Mouse (Mus musculus): Measurements from ENCODE around the gene Cdc42se1. TPM values are rescaled to one million over a fixed set of nuclear protein-coding genes. Genes with fewer than 3 reads are reported as not detected.
A peak's percentile ranks its signal among the peaks of the same experiment; 100 is the strongest.

Cdc42se1 gene
- polyA plus RNA-seq, 1 experiment from 2014 or later: 92.6 TPM

DNA sequence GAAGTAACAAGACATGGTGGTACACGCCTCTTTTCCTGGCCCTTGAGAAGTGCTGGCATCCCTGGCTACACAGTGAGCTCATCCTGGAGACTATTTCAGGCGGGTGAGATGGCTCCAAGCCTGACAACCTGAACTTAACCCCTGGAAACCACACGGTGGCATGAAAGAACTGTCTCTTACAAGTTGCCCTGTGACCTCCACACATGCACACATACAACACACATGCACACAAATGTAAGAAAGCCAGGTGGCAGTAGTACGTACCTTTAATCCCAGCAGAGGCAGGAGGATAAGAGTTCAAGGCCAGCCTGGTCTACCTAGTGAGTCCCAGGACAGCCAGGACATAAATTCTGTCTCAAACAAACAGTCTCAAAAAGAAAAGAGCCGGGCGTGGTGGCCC is 10.5 kb downstream of the Cdc42se1 start:
- Histone ChIP-seq H3K27me3 (replicated peaks; ENCODE audit: control insufficient read depth, insufficient read depth, low read length) (no peaks in the 10 kb centered on the region), H3K27ac (ENCODE audit: low read depth) (no peak overlapping the region), H3K4me2 (ENCODE audit: low read length) (no peak overlapping the region), H3K4me3 (ENCODE audit: low read depth, low read length) (no peak overlapping the region), H3K9me3 (ENCODE audit: control insufficient read depth, low read length) (no peaks in the 10 kb centered on the region), H3K36me3 (ENCODE audit: control insufficient read depth, insufficient read depth, low read length) (peaks cover 35% of the 10 kb centered on the region), H3K4me1 (replicated peaks; ENCODE audit: control insufficient read depth, insufficient read depth, low read length) (no peaks in the 10 kb centered on the region), H3K9ac (ENCODE audit: low read length) (no peak overlapping the region)
- 85% methylated on average over 6 of the region's 6 CpGs for WGBS
- no peak for ATAC-seq (replicated peaks; ENCODE audit: low FRiP score, low TSS enrichment, low read depth)
- DNase-seq (ENCODE audit: low spot score): no peak

DNA sequence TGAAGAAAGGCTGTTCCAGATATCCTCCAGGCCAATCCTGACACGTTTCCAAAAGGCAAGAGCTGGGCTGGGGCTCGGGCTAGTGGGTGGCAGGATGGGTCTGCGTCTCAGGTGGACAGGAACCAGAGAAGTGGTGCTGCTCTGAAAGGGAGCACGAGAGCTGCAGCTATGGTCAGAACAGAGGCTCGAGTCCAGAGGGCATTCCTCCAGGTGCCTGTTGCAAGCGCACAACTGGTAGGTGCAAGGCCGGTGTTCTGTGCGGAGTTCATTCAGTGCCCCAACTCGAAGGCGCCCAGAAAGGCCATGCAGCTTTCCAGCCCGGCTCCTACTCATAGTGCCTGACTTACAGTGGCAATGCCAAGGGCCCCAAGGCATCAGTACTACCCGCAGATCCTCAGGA is 11.4 kb downstream of the Cdc42se1 start:
- H3K27me3 ChIP-seq (replicated peaks; ENCODE audit: control insufficient read depth, insufficient read depth, low read length): no peaks in the 10 kb centered on the region
- ATAC-seq (replicated peaks; ENCODE audit: low FRiP score, low TSS enrichment, low read depth): no peak
- 84% methylated on average over 12 of the region's 12 CpGs for WGBS
- peaks cover 25% of the 10 kb centered on the region for H3K36me3 ChIP-seq (ENCODE audit: control insufficient read depth, insufficient read depth, low read length)
- no peaks in the 10 kb centered on the region for H3K4me1 ChIP-seq (replicated peaks; ENCODE audit: control insufficient read depth, insufficient read depth, low read length)
- no peak overlapping the region for H3K27ac ChIP-seq (ENCODE audit: low read depth)
- H3K4me2 ChIP-seq (ENCODE audit: low read length): no peak overlapping the region
- no peak overlapping the region for H3K9ac ChIP-seq (ENCODE audit: low read length)
- H3K9me3 ChIP-seq (ENCODE audit: control insufficient read depth, low read length): no peaks in the 10 kb centered on the region
- no peak for DNase-seq (ENCODE audit: low spot score)
- no peak overlapping the region for H3K4me3 ChIP-seq (ENCODE audit: low read depth, low read length)

DNA sequence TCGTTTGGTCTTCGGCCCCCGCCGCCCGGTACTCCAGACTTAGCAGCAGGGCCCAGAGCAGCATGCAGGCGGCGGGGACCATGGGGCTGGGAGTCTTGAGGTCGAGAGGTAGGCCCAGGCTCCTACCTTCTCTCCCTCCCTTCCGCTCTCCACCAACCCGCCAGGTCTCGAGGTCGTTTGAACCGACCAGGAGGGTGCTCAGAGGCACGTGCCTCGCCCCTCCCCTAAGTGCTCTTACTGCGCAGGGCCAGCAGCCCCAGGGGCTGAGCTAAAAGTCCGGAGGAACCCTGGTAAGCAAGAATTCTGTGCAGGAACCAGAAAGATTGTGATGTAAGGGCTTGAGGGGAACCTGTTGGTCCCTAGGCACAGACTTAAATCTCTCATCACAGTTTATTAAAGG is 12.4 kb downstream of the Cdc42se1 start:
- peaks cover 16% of the 10 kb centered on the region for H3K36me3 ChIP-seq (ENCODE audit: control insufficient read depth, insufficient read depth, low read length)
- peak overlapping the region; percentile 12; the same call in 1 of the 2 replicates for H3K4me2 ChIP-seq (ENCODE audit: low read length)
- H3K4me3 ChIP-seq (ENCODE audit: low read depth, low read length): no peak overlapping the region
- H3K9me3 ChIP-seq (ENCODE audit: control insufficient read depth, low read length): no peaks in the 10 kb centered on the region
- H3K27me3 ChIP-seq (replicated peaks; ENCODE audit: control insufficient read depth, insufficient read depth, low read length): no peaks in the 10 kb centered on the region
- no peaks in the 10 kb centered on the region for H3K4me1 ChIP-seq (replicated peaks; ENCODE audit: control insufficient read depth, insufficient read depth, low read length)
- ATAC-seq (replicated peaks; ENCODE audit: low FRiP score, low TSS enrichment, low read depth) (no peak; the same call in 1 of the 2 replicates), DNase-seq (ENCODE audit: low spot score) (no peak)
- 0 out of 2 replicates have a peak overlapping the region, but pooled peaks have one; percentile 8 for H3K9ac ChIP-seq (ENCODE audit: low read length)
- no peak overlapping the region for H3K27ac ChIP-seq (ENCODE audit: low read depth)
- 34% methylated on average over 17 of the region's 17 CpGs for WGBS

DNA sequence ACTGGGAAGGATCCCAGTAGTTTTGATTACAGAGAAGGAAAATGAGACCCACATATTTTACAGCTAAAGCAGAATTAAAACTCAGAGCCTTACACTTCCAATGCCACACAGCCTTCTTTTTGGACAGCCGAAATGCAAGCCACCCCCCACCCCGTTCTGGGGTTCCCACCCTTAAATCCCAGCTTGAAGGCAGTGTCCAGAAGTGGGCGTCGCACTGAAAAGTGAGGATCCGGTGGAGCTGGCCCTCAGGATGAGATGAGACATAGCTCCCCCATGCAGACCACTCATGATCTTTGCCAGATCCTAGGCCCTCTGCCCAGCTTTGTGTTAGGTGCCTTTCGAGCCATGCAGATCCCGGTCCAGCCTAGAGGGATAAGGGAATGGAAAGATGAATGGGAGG is 13.0 kb downstream of the Cdc42se1 start, which contains the start of gene Gm128:
Gm128 (minus strand) TSS at position 101 of the 400 bp plus-strand sequence.
- Histone ChIP-seq H3K27me3 (replicated peaks; ENCODE audit: control insufficient read depth, insufficient read depth, low read length) (no peaks in the 10 kb centered on the region), H3K4me2 (ENCODE audit: low read length) (peak within 1 kb of the TSS; percentile 12; the same call in 1 of the 2 replicates), H3K36me3 (ENCODE audit: control insufficient read depth, insufficient read depth, low read length) (peaks cover 10% of the 10 kb centered on the region), H3K4me1 (replicated peaks; ENCODE audit: control insufficient read depth, insufficient read depth, low read length) (no peaks in the 10 kb centered on the region), H3K4me3 (ENCODE audit: low read depth, low read length) (no peak within 1 kb of the TSS), H3K27ac (ENCODE audit: low read depth) (no peak within 1 kb of the TSS), H3K9me3 (ENCODE audit: control insufficient read depth, low read length) (no peaks in the 10 kb centered on the region), H3K9ac (ENCODE audit: low read length) (0 out of 2 replicates have a peak within 1 kb of the TSS, but pooled peaks have one; percentile 8)
- ATAC-seq (replicated peaks; ENCODE audit: low FRiP score, low TSS enrichment, low read depth) (no peak), DNase-seq (ENCODE audit: low spot score) (no peak)
- 66% methylated on average over 7 of the region's 7 CpGs for WGBS

DNA sequence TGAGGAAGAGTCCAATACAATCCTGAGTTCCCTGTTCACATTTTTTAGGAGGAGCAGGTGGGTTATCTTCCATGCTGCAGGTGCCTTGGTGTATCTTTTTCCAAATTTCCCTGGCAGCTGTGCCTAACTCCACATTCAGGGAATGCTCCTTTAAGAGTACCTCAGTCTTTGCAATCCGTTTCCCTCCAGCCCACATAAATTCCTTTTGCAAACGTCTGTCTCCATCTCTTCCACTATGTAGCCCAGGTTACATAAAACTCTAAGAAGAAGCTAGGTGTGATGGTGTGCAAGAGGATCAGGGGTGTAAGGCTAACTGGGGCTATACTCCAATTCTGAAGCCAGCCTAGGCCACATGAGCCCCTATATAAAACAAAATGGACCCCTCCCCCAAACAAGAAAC is 14.6 kb downstream of the Cdc42se1 start:
- H3K27ac ChIP-seq (ENCODE audit: low read depth): no peak overlapping the region
- 71% methylated on average over 2 of the region's 2 CpGs for WGBS

DNA sequence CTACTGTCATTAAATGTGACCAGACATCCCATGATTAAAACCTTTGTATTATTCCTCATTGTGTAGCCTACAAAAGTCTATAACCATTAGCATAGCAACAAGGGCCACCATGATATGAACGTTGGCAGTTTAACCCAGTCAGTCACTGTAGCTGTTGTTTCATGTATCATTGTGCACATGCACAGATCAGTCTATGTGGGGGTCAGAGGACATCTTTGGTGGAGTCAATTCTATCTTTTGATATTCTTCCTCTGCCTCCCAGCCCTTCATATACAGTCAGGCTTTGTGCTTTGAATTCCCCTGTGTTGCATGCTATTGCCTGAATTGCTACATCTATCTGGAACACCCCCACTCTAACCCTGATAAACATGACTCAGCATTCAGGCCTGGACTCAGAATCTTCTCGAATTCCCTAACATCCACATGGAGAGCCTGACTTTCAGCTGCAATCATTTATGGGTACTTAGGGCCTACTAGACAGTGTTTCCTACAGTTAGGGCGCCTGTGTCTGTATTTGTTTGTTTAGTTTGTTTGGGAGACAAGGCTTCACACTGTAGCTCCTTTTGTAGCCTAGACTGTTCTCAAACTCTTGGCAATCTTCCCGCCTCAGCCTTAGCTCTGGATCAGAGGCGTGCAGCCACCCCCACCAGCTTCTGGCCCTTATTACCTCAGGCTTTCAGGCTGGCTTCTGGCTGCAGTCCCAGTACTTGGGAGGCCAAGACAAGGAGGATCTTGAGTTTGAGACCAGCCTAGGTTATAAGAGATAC is 18.1 kb downstream of the Cdc42se1 start:
- H3K27ac ChIP-seq (ENCODE audit: low read depth): no peak overlapping the region
- H3K4me2 ChIP-seq (ENCODE audit: low read length): no peak overlapping the region
- no peaks in the 10 kb centered on the region for H3K36me3 ChIP-seq (ENCODE audit: control insufficient read depth, insufficient read depth, low read length)
- no peaks in the 10 kb centered on the region for H3K9me3 ChIP-seq (ENCODE audit: control insufficient read depth, low read length)
- no peaks in the 10 kb centered on the region for H3K27me3 ChIP-seq (replicated peaks; ENCODE audit: control insufficient read depth, insufficient read depth, low read length)
- ATAC-seq (replicated peaks; ENCODE audit: low FRiP score, low TSS enrichment, low read depth) (no peak), DNase-seq (ENCODE audit: low spot score) (no peak)
- 88% methylated on average over 5 of the region's 5 CpGs for WGBS
- H3K4me1 ChIP-seq (replicated peaks; ENCODE audit: control insufficient read depth, insufficient read depth, low read length): no peaks in the 10 kb centered on the region
- no peak overlapping the region for H3K4me3 ChIP-seq (ENCODE audit: low read depth, low read length)
- no peak overlapping the region for H3K9ac ChIP-seq (ENCODE audit: low read length)

More for the DNA sequence above, 14.6 kb downstream of the Cdc42se1 start:
- Histone ChIP-seq H3K4me1 (replicated peaks; ENCODE audit: control insufficient read depth, insufficient read depth, low read length) (no peaks in the 10 kb centered on the region), H3K4me2 (ENCODE audit: low read length) (no peak overlapping the region), H3K4me3 (ENCODE audit: low read depth, low read length) (no peak overlapping the region), H3K9ac (ENCODE audit: low read length) (no peak overlapping the region), H3K9me3 (ENCODE audit: control insufficient read depth, low read length) (no peaks in the 10 kb centered on the region), H3K36me3 (ENCODE audit: control insufficient read depth, insufficient read depth, low read length) (peaks cover 3% of the 10 kb centered on the region; the same call in 1 of the 2 replicates), H3K27me3 (replicated peaks; ENCODE audit: control insufficient read depth, insufficient read depth, low read length) (no peaks in the 10 kb centered on the region)
- DNase-seq (ENCODE audit: low spot score): no peak
- no peak for ATAC-seq (replicated peaks; ENCODE audit: low FRiP score, low TSS enrichment, low read depth)

DNA sequence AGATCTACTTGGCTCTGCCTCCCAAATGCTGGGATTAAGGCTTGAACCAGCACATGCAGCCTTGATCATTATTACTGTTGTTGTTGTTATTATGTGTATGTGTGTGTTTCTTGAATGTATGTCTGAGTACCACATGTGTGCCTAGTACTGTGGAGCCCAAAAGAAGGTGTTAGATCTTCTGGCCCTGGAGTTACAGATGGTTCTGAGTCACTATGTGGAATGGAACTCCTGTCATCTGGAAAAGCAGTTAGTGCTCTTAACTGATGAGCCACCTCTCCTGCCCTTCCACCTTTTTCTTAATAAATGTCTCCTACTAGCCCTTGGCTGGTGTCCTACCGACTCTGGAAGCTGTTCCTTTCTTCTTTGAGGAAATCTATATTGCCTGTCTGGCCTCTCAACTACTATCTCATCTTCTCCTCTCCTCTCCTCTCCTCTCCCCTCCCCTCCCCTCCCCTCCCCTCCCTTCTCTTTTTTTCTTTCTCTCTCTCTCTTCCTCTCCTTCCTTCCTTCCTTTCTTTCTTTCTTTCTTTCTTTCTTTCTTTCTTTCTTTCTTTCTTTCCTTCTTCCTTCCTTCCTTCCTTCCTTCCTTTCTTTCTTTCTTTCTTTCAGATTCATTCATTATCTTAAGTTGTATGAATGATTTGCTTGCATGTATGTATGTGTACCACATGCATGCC is 19.3 kb downstream of the Cdc42se1 start:
- Histone ChIP-seq H3K9me3 (ENCODE audit: control insufficient read depth, low read length) (no peaks in the 10 kb centered on the region), H3K36me3 (ENCODE audit: control insufficient read depth, insufficient read depth, low read length) (0 out of 2 replicates have a peak, but pooled peaks cover under 1% of the 10 kb centered on the region), H3K9ac (ENCODE audit: low read length) (no peak overlapping the region), H3K27ac (ENCODE audit: low read depth) (no peak overlapping the region), H3K4me1 (replicated peaks; ENCODE audit: control insufficient read depth, insufficient read depth, low read length) (no peaks in the 10 kb centered on the region), H3K27me3 (replicated peaks; ENCODE audit: control insufficient read depth, insufficient read depth, low read length) (no peaks in the 10 kb centered on the region), H3K4me2 (ENCODE audit: low read length) (no peak overlapping the region), H3K4me3 (ENCODE audit: low read depth, low read length) (no peak overlapping the region)
- WGBS: 61% methylated on average over 1 of the region's 1 CpGs
- ATAC-seq (replicated peaks; ENCODE audit: low FRiP score, low TSS enrichment, low read depth) (no peak), DNase-seq (ENCODE audit: low spot score) (no peak)

DNA sequence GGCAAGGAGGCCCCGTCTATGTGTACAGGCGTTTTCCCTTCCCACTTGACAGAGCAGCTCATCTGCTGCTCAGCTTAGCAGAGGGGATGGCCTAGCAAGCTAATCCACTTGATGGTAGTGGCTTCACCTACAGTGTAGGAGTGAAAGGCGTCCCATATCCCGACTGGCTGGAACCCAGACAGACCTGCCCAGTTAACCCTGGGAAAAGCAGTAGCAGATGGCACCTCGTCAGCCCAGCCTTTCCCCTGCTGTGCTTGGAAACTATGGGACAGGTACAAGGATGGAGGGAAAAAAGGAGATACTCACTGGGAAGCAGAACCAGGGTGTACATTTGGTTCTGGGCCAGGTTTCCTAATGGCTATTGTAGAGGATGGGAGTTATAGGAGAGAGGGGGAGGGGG is 21.8 kb downstream of the Cdc42se1 start:
- no peak for ATAC-seq (replicated peaks; ENCODE audit: low FRiP score, low TSS enrichment, low read depth)
- H3K27me3 ChIP-seq (replicated peaks; ENCODE audit: control insufficient read depth, insufficient read depth, low read length): no peaks in the 10 kb centered on the region
- H3K9me3 ChIP-seq (ENCODE audit: control insufficient read depth, low read length): no peaks in the 10 kb centered on the region
- peaks cover 22% of the 10 kb centered on the region for H3K36me3 ChIP-seq (ENCODE audit: control insufficient read depth, insufficient read depth, low read length)
- DNase-seq (ENCODE audit: low spot score): no peak
- H3K4me1 ChIP-seq (replicated peaks; ENCODE audit: control insufficient read depth, insufficient read depth, low read length): no peaks in the 10 kb centered on the region
- H3K27ac ChIP-seq (ENCODE audit: low read depth): no peak overlapping the region
- 75% methylated on average over 5 of the region's 5 CpGs for WGBS
- no peak overlapping the region for H3K9ac ChIP-seq (ENCODE audit: low read length)
- H3K4me2 ChIP-seq (ENCODE audit: low read length): no peak overlapping the region
- H3K4me3 ChIP-seq (ENCODE audit: low read depth, low read length): no peak overlapping the region
